Mouse (Mus musculus): Measurements from ENCODE around the gene Gcgr. TPM values are rescaled to one million over a fixed set of nuclear protein-coding genes. Genes with fewer than 3 reads are reported as not detected.
A peak's percentile ranks its signal among the peaks of the same experiment; 100 is the strongest.

Gcgr gene
- total and polyA plus RNA-seq, 3 experiments, result 0.09 to 0.20 (median 0.13) TPM

GRCm38 (mm10) chr11:120538955-120539284 is 8.4 kb downstream of the Gcgr start:
- TF ChIP-seq GABPA (IDR thresholded peaks at IDR 0.05; ENCODE audit: insufficient replicate concordance, low read depth, low read length) (no peak), BHLHE40 (IDR thresholded peaks at IDR 0.05; ENCODE audit: low read depth, low read length) (no peak), CHD2 (IDR thresholded peaks at IDR 0.05; ENCODE audit: low read length) (no peak), ZKSCAN1 (IDR thresholded peaks at IDR 0.05; ENCODE audit: borderline replicate concordance, low read depth, low read length) (no peak), USF1 (IDR thresholded peaks at IDR 0.05; ENCODE audit: low read depth, low read length) (no peak)
- Histone ChIP-seq H3K4me3 (replicated peaks in 1 of 3; ENCODE audit: low read depth in 2 of 3, low read length in 2 of 3, poor library complexity in 1 of 3) (no peak overlapping the region), H3K27ac (ENCODE audit: insufficient read depth, low read depth) (no peak overlapping the region), H3K4me2 (ENCODE audit: insufficient read depth, low read depth, poor library complexity, severe bottlenecking) (no peak overlapping the region), H3K4me1 (ENCODE audit: control insufficient read depth in 1 of 2, insufficient read depth in 2 of 2) (peaks cover 27 to 37% of the 10 kb centered on the region in 2 experiments), H3K9me3 (replicated peaks; ENCODE audit: low read length) (no peaks in the 10 kb centered on the region), H3K27me3 (replicated peaks) (peaks cover 13% of the 10 kb centered on the region), H3K79me2 (replicated peaks; ENCODE audit: control insufficient read depth, extremely low read depth, insufficient read depth, poor library complexity, severe bottlenecking) (no peaks in the 10 kb centered on the region), H3K36me3 (replicated peaks in 1 of 2; ENCODE audit: control insufficient read depth in 1 of 2, insufficient read depth in 1 of 2, low read length in 1 of 2) (peaks cover 19 to 30% of the 10 kb centered on the region in 2 experiments), H3K9ac (ENCODE audit: insufficient read depth, low read depth) (no peak overlapping the region)
- in situ Hi-C loops (cut with MboI; ENCODE audit: low pct_ligation_motif_present, low pct_unique_long_range_greater_than_20kb, low sequenced_read_pairs), result no loop called here
- DNase-seq (ENCODE audit: extremely low read depth), result no peak
- dilution Hi-C loops (cut with MboI; ENCODE audit: extremely low pct_ligation_motif_present, extremely low pct_unique_long_range_greater_than_20kb, low sequenced_read_pairs), result no loop called here

- DNase-seq (ENCODE audit: extremely low read depth), result peak; percentile 72
- TF ChIP-seq CHD2 (IDR thresholded peaks at IDR 0.05; ENCODE audit: low read length) (peak; percentile 82; the same call in 1 of the 2 replicates), KAT2A (IDR thresholded peaks at IDR 0.05; ENCODE audit: insufficient replicate concordance, low read length) (no peak), POLR2AphosphoS2 (IDR thresholded peaks at IDR 0.05; ENCODE audit: low read depth, low read length) (no peak), USF2 (conservative IDR thresholded peaks at IDR 0.05; ENCODE audit: low read depth, low read length) (peak; percentile 44), POLR2A (IDR thresholded peaks at IDR 0.05; ENCODE audit: low read depth, low read length) (no peak), TBP (conservative IDR thresholded peaks at IDR 0.05; ENCODE audit: low read depth, low read length) (no peak), E2F4 (IDR thresholded peaks at IDR 0.05; ENCODE audit: insufficient replicate concordance, low read depth, low read length) (no peak), ETS1 (conservative IDR thresholded peaks at IDR 0.05; ENCODE audit: low read depth, low read length) (no peak; the same call in 1 of the 2 replicates), MEF2A (IDR thresholded peaks at IDR 0.05; ENCODE audit: borderline replicate concordance, low read depth, low read length) (no peak), UBTF (IDR thresholded peaks at IDR 0.05; ENCODE audit: low read depth, low read length) (no peak), ELF1 (IDR thresholded peaks at IDR 0.05; ENCODE audit: low read depth, low read length) (no peak), MAX (IDR thresholded peaks at IDR 0.05; ENCODE audit: low read length) (peak; percentile 88), ZNF384 (IDR thresholded peaks at IDR 0.05; ENCODE audit: low read depth, low read length) (no peak), RCOR1 (conservative IDR thresholded peaks at IDR 0.05; ENCODE audit: low read depth, low read length) (no peak), TCF12 (IDR thresholded peaks at IDR 0.05; ENCODE audit: low read depth, low read length) (no peak), USF1 (IDR thresholded peaks at IDR 0.05; ENCODE audit: low read depth, low read length) (peak; percentile 65), BHLHE40 (IDR thresholded peaks at IDR 0.05; ENCODE audit: low read depth, low read length) (no peak), ZC3H11A (IDR thresholded peaks at IDR 0.05; ENCODE audit: low read depth, low read length) (no peak), MYC (IDR thresholded peaks at IDR 0.05; ENCODE audit: low read depth, low read length) (peak; percentile 74; the same call in 1 of the 2 replicates), JUND (conservative IDR thresholded peaks at IDR 0.05; ENCODE audit: low read depth, low read length) (no peak), SIN3A (IDR thresholded peaks at IDR 0.05; ENCODE audit: low read length) (no peak), NRF1 (IDR thresholded peaks at IDR 0.05; ENCODE audit: low read depth, low read length) (no peak), ZMIZ1 (IDR thresholded peaks at IDR 0.05; ENCODE audit: low read depth, low read length) (no peak)
- Histone ChIP-seq H3K4me3 (replicated peaks in 1 of 3; ENCODE audit: low read depth in 2 of 3, low read length in 2 of 3, poor library complexity in 1 of 3) (peak overlapping the region in 1 of 3 experiments; percentile 4), H3K9ac (ENCODE audit: insufficient read depth, low read depth) (no peak overlapping the region), H3K9me3 (replicated peaks; ENCODE audit: low read length) (no peaks in the 10 kb centered on the region), H3K36me3 (replicated peaks in 1 of 2; ENCODE audit: control insufficient read depth in 1 of 2, insufficient read depth in 1 of 2, low read length in 1 of 2) (peaks cover 24 to 35% of the 10 kb centered on the region in 2 experiments), H3K79me2 (replicated peaks; ENCODE audit: control insufficient read depth, extremely low read depth, insufficient read depth, poor library complexity, severe bottlenecking) (no peaks in the 10 kb centered on the region), H3K27ac (ENCODE audit: insufficient read depth, low read depth) (no peak overlapping the region), H3K27me3 (replicated peaks) (peaks cover 8% of the 10 kb centered on the region), H3K4me2 (ENCODE audit: insufficient read depth, low read depth, poor library complexity, severe bottlenecking) (no peak overlapping the region), H3K4me1 (ENCODE audit: control insufficient read depth in 1 of 2, insufficient read depth in 2 of 2) (peaks cover 27 to 37% of the 10 kb centered on the region in 2 experiments)
- in situ Hi-C loops (cut with MboI; ENCODE audit: low pct_ligation_motif_present, low pct_unique_long_range_greater_than_20kb, low sequenced_read_pairs), result no loop called here
- dilution Hi-C loops (cut with MboI; ENCODE audit: extremely low pct_ligation_motif_present, extremely low pct_unique_long_range_greater_than_20kb, low sequenced_read_pairs), result no loop called here
Measured at GRCm38 (mm10) chr11:120539285-120540014, 9.0 kb downstream of the Gcgr start.
